Mouse (Mus musculus) monocyte, adult 5-6 weeks (primary cell): Measurements from ENCODE around the gene Ptpn14. TPM values are rescaled to one million over a fixed set of nuclear protein-coding genes. Genes with fewer than 3 reads are reported as not detected.

ENCODE experiments used
- ATAC-seq: fragments of 153-309, 156-312 bp; replicated peaks from 2 replicates; pipeline ENCODE4 v1.8.0; 2017; ENCODE audit warnings: mild to moderate bottlenecking; ENCODE audit not compliant: low TSS enrichment, insufficient number of reproducible peaks, severe bottlenecking, poor library complexity, low FRiP score
- total RNA-seq: library from RNA; stranded (forward); fragments of 200-1000, 200-491, 200-594 nt; gene quantifications from 3 replicates; pipeline ENCODE4 v1.2.3, GENCODE M21; 2017

Ptpn14 gene
- total RNA-seq, 1 experiment from 2014 or later, result 0.95 TPM

DNA sequence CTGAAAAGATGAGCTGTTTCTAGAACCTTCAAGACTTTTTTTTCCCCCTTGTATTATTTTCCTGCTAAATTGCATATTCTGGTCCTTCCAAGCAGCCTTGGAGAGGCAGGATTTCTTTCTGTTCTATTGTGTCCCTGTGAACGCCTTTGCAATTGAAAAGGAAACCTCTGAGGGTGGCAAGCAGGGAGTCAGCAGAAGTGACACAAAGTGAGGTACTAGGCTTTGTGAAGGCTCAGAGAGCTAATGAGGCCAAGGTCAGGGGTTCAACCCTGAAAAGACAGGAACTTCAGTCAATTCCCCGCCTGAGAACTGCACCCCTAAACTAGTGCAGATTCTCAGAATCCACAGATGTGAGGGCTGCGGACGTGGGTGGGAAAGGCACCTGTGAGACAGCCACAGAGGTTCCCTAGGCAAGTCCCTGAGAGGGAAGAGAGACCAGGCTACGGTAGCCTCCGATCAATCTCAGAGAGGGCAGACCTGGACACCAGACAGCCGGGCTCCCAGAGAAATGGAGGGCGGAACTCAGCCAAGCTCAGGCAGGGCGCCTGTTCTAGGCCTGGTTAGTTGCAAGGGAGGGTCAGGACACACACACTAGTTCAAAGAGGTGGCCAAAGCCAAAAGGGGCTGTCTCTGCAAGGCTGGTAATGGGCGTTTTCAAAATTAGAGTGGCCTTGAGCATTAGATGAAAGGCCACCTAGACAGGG lies 188.5 kb downstream of the Ptpn14 start:
- no peak for ATAC-seq

GRCm38 (mm10) chr1:189917126-189917500 lies 189.0 kb downstream of the Ptpn14 start:
- ATAC-seq, result no peak

DNA sequence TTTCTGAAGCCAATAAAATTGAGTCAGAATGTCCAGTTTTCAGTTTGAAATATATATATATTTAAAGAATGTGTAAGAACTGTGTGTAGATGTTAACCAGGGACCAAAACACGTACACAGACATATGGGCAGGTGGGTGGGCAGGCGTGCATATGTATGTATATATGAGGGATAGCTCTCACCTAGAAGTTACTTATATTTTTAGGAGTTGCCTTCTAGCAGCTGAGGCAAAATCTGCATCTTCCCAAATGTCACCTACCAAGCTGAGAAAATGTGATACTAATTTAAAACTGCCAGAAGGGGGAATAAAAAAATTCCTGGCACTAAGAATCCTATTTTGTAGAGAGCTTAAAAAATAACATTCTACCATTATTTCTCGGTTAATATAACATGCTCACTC lies 191.7 kb downstream of the Ptpn14 start:
- ATAC-seq, result no peak

GRCm38 (mm10) chr1:189920701-189921567 lies 192.9 kb downstream of the Ptpn14 start:
- no peak for ATAC-seq

GRCm38 (mm10) chr1:189921568-189921817 lies 193.4 kb downstream of the Ptpn14 start:
- ATAC-seq, result no peak

DNA sequence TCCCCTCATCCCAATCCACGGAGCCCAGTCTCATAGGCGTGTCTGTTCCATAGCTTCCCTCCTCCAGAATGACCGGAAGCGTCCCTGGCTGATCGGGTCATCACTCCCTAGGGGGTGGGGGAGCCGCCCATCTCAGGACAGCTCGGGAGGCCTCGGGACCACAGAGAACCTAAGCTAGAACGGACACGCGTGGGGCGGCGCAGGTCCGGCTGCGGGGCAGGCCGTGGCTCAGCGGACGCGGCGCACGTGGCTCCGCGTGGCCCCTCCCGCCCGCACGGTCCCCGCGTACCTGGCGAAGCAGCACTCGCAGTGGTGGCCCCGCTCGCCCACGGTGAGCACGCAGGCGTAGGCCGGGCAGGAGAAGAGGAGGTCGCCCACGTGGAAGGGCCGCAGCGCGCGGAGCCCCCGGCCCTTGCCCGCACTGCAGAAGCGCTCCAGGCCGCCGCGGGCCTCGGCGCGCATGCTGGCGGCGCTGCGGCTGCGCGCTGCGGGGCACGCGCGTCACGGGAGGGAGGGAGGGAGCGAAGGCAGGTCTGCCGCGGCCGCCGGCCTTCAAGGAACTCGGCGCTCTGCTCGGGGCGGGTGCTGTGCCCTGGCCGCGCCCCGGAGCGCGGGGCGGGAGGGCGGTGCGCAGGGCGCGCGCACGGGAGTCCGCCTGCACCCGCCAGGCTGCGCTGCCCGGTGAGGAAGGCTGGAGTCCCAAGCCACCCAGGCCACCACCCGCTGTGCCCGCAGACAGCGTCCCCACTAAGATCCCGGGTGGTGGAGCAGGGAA lies 193.9 kb downstream of the Ptpn14 start, which contains the start of gene Smyd2:
Gene Smyd2 (minus strand): TSS at position 546 of the 775 bp plus-strand sequence.
- no peak for ATAC-seq

GRCm38 (mm10) chr1:189922721-189923120 lies 194.7 kb downstream of the Ptpn14 start:
- no peak for ATAC-seq

DNA sequence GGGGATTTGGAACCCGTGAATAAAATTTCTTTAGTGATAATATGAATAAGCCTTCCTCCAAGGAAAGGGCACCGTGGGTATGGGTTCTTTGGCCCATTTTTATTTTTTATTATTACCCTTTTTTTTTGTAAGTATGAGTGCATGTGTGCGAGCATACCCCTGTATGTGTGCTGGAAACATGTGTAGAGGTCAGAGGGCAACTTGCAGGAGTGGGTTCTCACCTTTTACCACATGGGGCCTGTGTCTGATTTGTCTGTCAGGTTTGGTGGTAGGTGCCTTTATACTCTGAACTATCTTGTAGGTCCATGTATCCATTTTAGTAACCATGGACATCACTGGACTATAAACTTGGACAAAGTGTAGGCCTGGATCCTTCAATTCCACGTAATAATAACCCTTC lies 195.1 kb downstream of the Ptpn14 start:
- no peak for ATAC-seq

GRCm38 (mm10) chr1:189923871-189924568 lies 196.0 kb downstream of the Ptpn14 start:
- ATAC-seq, result no peak

GRCm38 (mm10) chr1:189926279-189926678 lies 198.2 kb downstream of the Ptpn14 start:
- ATAC-seq, result no peak

Other genes starting within 250 kb of the Ptpn14 start
- gene Cenpf, start 40.2 kb upstream of the Ptpn14 start, total RNA-seq, result 0.32 to 6.9 TPM (median 1.3 TPM) in 3 replicates
- 0.76 to 3.5 TPM (median 0.96 TPM) in 3 replicates for gene Smyd2, start 194.1 kb downstream of the Ptpn14 start, total RNA-seq